Mouse (Mus musculus) T-cell, adult 66 days (primary cell): Measurements from ENCODE around the gene Cyp4f17. TPM values are rescaled to one million over a fixed set of nuclear protein-coding genes. Genes with fewer than 3 reads are reported as not detected.

ENCODE experiments used
- total RNA-seq, 2 experiments: library from RNA; stranded (reverse); gene quantifications; 3 replicates in 1 of 2; 4 replicates in 1 of 2; pipeline ENCODE4 v1.2.4; 2023

Cyp4f17 gene
- total RNA-seq: 1 to 10 TPM; 1.1 to 1.7 TPM

GRCm38 (mm10) chr17:32505851-32506728 lies at the start of gene Cyp4f17:
Cyp4f17 (plus strand) TSS chr17:32506050.

DNA sequence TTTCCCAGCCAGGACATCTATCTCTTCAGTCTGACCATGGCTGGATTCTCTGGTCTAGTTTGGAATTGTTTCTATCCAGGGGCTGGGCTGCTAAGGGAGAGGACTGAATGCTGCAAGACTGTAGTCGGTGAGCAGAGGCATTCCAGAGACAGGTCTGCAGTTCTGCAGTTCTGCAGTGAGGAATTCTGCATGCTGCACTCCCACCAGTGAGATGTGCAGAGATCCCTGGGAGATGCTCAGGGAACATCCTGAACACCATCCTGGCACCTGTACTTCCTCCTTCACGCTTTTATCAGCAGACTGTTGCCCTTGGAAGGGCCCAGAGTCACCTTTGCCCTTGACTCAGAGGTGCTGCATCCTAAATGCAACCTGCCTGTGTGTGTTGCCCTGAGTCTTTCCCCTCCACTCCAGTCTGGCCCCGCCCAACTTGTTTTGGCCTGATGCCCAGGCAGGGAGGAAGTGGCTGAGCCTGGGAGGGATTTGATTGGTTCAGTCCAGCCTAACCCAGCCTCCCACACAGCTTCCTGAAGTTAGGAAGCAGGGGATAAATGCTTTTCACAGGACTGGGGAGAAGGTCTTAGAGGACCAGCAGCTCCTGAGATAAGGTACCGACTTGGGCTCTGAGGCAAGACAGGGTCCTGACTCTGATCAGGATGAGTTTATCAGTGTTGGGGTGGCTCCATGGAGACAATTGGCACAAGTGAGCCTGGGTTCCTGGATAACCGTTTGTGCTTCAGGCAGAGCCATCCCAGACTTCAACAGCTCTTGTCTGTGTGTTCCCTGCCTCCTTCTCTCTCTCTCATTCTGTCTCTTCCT lies 30.4 kb downstream of the Cyp4f17 start, which contains the start of gene Cyp4f16:
Gene Cyp4f16, plus strand, starts transcription at position 508 of the 816 bp plus-strand sequence.

Other genes starting within 250 kb of the Cyp4f17 start
- gene Brd4, start 221.3 kb upstream of the Cyp4f17 start, total RNA-seq: 100 to 1,000 TPM; 304 to 305 TPM
- 100 to 1,000 TPM; 306 to 315 TPM for gene Akap8, start 184.8 kb upstream of the Cyp4f17 start, total RNA-seq
- gene Akap8l, start 155.4 kb upstream of the Cyp4f17 start, total RNA-seq: 100 to 1,000 TPM; 173 to 182 TPM
- 10 to 100 TPM; 38.3 to 38.6 TPM for gene Wiz, start 116.6 kb upstream of the Cyp4f17 start, total RNA-seq
- gene Rasal3, start 102.5 kb upstream of the Cyp4f17 start, total RNA-seq: 100 to 1,000 TPM; 646 to 647 TPM
- 100 to 1,000 TPM in 1 of 2 experiments, 10 to 100 TPM in 1; 98.6 to 109 TPM for gene Pglyrp2, start 81.9 kb upstream of the Cyp4f17 start, total RNA-seq
- not detected for gene Cyp4f39, start 53.3 kb upstream of the Cyp4f17 start, total RNA-seq
- gene Cyp4f16, start 30.5 kb downstream of the Cyp4f17 start, total RNA-seq: 1 to 10 TPM; 4.5 to 8.7 TPM
- gene Cyp4f37, start 115.3 kb downstream of the Cyp4f17 start, total RNA-seq: not detected
- not detected for gene Cyp4f40, start 152.8 kb downstream of the Cyp4f17 start, total RNA-seq
- not detected for gene Cyp4f15, start 179.6 kb downstream of the Cyp4f17 start, total RNA-seq